Mouse (Mus musculus): ENCODE measurements around the gene Ubr4. TPM values are rescaled to one million over a fixed set of nuclear protein-coding genes. Genes with fewer than 3 reads are reported as not detected.

Gene Ubr4
- total and polyA plus RNA-seq, 3 experiments = 81.9 to 270 (median 177) TPM

DNA sequence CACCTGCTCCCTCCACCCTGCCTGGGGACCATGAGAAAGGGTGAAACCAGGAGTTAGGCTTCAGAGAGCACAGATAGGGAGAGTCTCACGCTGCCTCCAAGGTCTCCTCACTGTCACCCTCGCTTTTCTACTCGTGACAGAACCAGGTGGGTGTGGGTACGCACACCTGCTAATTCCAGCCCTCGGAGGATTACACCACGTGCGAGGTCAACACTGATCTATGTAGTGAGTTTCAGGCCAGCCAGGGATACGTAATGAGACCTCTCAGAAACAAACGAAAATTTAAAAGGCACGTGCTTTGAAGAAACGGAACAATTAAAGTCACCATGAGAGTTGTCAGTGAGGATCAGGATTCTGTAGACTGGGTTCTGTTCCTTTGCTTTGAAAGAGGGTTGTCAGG, 34.0 kb upstream of the Ubr4 start:
- Histone ChIP-seq H3K27me3 (ENCODE audit: control insufficient read depth in 1 of 2, insufficient read depth in 2 of 2, low read length in 2 of 2) (no peaks in the 10 kb centered on the region), H3K79me2 (ENCODE audit: control insufficient read depth, insufficient read depth, low read length, poor library complexity) (no peaks in the 10 kb centered on the region), H3K4me1 (ENCODE audit: control insufficient read depth in 1 of 2, insufficient read depth in 2 of 2, low read length in 2 of 2) (no peaks in the 10 kb centered on the region), H3K27ac (ENCODE audit: control insufficient read depth, low read depth, low read length) (no peak overlapping the region), H3K36me3 (ENCODE audit: control insufficient read depth in 1 of 2, insufficient read depth in 2 of 2, low read length in 2 of 2) (no peaks in the 10 kb centered on the region), H3K9me3 (replicated peaks; ENCODE audit: insufficient read depth, low read length) (no peaks in the 10 kb centered on the region), H3K4me3 (ENCODE audit: control insufficient read depth in 1 of 2, insufficient read depth in 1 of 2, low read depth in 2 of 2, low read length in 2 of 2) (no peak overlapping the region), H3K9ac (ENCODE audit: control insufficient read depth, low read depth, low read length, poor library complexity, severe bottlenecking) (no peak overlapping the region)
- no peak for DNase-seq (ENCODE audit: low read depth, low spot score)
- TF ChIP-seq RCOR1 (IDR thresholded peaks at IDR 0.05; ENCODE audit: low read depth, low read length) (no peak), ZKSCAN1 (IDR thresholded peaks at IDR 0.05; ENCODE audit: low read depth, low read length) (no peak), GABPA (IDR thresholded peaks at IDR 0.05; ENCODE audit: low read depth, low read length) (no peak), CTCF (IDR thresholded peaks at IDR 0.05 in 2 of 3, conservative IDR thresholded peaks at IDR 0.05 in 1 of 3; ENCODE audit: control insufficient read depth in 1 of 3, insufficient read depth in 1 of 3, low read depth in 2 of 3, low read length in 3 of 3, poor library complexity in 1 of 3, severe bottlenecking in 1 of 3) (no peak), POLR2AphosphoS5 (IDR thresholded peaks at IDR 0.05; ENCODE audit: borderline replicate concordance, low read depth, low read length) (no peak), EP300 (IDR thresholded peaks at IDR 0.05; ENCODE audit: low read depth in 1 of 2, low read length in 2 of 2) (no peak), BHLHE40 (IDR thresholded peaks at IDR 0.05; ENCODE audit: borderline replicate concordance, low read depth, low read length) (no peak), MAX (IDR thresholded peaks at IDR 0.05; ENCODE audit: low read length) (no peak), ELF1 (IDR thresholded peaks at IDR 0.05; ENCODE audit: low read depth, low read length) (no peak), KAT2A (conservative IDR thresholded peaks at IDR 0.05; ENCODE audit: low read depth, low read length) (no peak), ETS1 (IDR thresholded peaks at IDR 0.05; ENCODE audit: low read depth, low read length) (no peak), NELFE (IDR thresholded peaks at IDR 0.05; ENCODE audit: low read depth, low read length) (no peak), JUND (IDR thresholded peaks at IDR 0.05; ENCODE audit: low read depth, low read length) (no peak), TCF12 (IDR thresholded peaks at IDR 0.05; ENCODE audit: low read depth, low read length) (no peak), MYB (IDR thresholded peaks at IDR 0.05; ENCODE audit: low read depth, low read length) (no peak), MEF2A (IDR thresholded peaks at IDR 0.05; ENCODE audit: extremely low read depth, insufficient replicate concordance, low read depth, low read length, poor library complexity, severe bottlenecking) (no peak), TBP (IDR thresholded peaks at IDR 0.05; ENCODE audit: low read depth, low read length) (no peak), SIN3A (IDR thresholded peaks at IDR 0.05; ENCODE audit: low read length) (no peak)

DNA sequence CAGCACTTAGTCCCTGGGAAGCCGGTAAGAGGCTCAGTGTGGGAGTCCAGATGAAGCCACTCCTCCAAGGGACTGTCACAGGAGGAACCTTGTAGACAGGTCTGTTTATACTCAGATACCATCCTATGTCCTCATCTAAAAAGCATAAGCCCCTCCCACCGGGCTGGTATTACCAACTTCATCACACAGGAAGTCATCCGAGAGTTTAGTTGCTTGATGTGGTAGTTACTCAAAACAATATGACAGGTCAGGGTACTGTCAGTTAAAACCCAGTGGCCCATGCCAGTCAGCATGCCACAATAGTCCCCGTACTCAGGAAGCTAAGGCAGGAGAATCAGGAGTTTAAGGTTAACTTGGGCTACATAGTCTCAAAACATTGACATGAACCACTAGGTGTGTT, 32.7 kb upstream of the Ubr4 start:
- no peak for DNase-seq (ENCODE audit: low read depth, low spot score)
- Histone ChIP-seq H3K4me1 (ENCODE audit: control insufficient read depth in 1 of 2, insufficient read depth in 2 of 2, low read length in 2 of 2) (no peaks in the 10 kb centered on the region), H3K9ac (ENCODE audit: control insufficient read depth, low read depth, low read length, poor library complexity, severe bottlenecking) (no peak overlapping the region), H3K4me3 (ENCODE audit: control insufficient read depth in 1 of 2, insufficient read depth in 1 of 2, low read depth in 2 of 2, low read length in 2 of 2) (no peak overlapping the region), H3K27me3 (ENCODE audit: control insufficient read depth in 1 of 2, insufficient read depth in 2 of 2, low read length in 2 of 2) (no peaks in the 10 kb centered on the region), H3K79me2 (ENCODE audit: control insufficient read depth, insufficient read depth, low read length, poor library complexity) (no peaks in the 10 kb centered on the region), H3K27ac (ENCODE audit: control insufficient read depth, low read depth, low read length) (no peak overlapping the region), H3K36me3 (ENCODE audit: control insufficient read depth in 1 of 2, insufficient read depth in 2 of 2, low read length in 2 of 2) (no peaks in the 10 kb centered on the region), H3K9me3 (replicated peaks; ENCODE audit: insufficient read depth, low read length) (no peaks in the 10 kb centered on the region)
- TF ChIP-seq MXI1 (IDR thresholded peaks at IDR 0.05; ENCODE audit: low read depth, low read length) (no peak), ZC3H11A (IDR thresholded peaks at IDR 0.05; ENCODE audit: low read depth, low read length) (no peak), GATA1 (IDR thresholded peaks at IDR 0.05; ENCODE audit: low read depth, low read length) (no peak), RCOR1 (IDR thresholded peaks at IDR 0.05; ENCODE audit: low read depth, low read length) (no peak), TBP (IDR thresholded peaks at IDR 0.05; ENCODE audit: low read depth, low read length) (no peak), MAFK (IDR thresholded peaks at IDR 0.05; ENCODE audit: borderline replicate concordance, low read depth, low read length) (no peak), GABPA (IDR thresholded peaks at IDR 0.05; ENCODE audit: low read depth, low read length) (no peak), CHD1 (IDR thresholded peaks at IDR 0.05; ENCODE audit: low read depth, low read length) (no peak), E2F4 (IDR thresholded peaks at IDR 0.05; ENCODE audit: borderline replicate concordance, low read depth, low read length) (no peak)

Data from MEL (cell line).